Mouse (Mus musculus): ENCODE data around the gene Bin2. TPM values are rescaled to one million over a fixed set of nuclear protein-coding genes. Genes with fewer than 3 reads are reported as not detected.
"Not testable (repeated sequence)": the region's sequence is repeated elsewhere in the genome, so short reads cannot be mapped to it uniquely, and the experiment has no call there.

The Bin2 gene
- polyA plus RNA-seq, 1 experiment from 2014 or later: 3.9 TPM

GRCm38 (mm10) chr15:100615825-100616220 lies 53.5 kb downstream of the Bin2 start:
- peak; percentile 78 for ATAC-seq (replicated peaks; ENCODE audit: low FRiP score)
- under 1% methylated on average over 31 of the region's 43 CpGs for WGBS

GRCm38 (mm10) chr15:100614996-100615824 lies 54.1 kb downstream of the Bin2 start, which contains the start of gene Dazap2:
Dazap2 (plus strand) TSS chr15:100615349.
- Histone ChIP-seq H3K4me1 (replicated peaks; ENCODE audit: control insufficient read depth, insufficient read depth, low read length) (peaks cover 7% of the 10 kb centered on the region; the same call in 1 of the 2 replicates), H3K9ac (ENCODE audit: low read length) (peak within 1 kb of the TSS; percentile 87), H3K4me2 (ENCODE audit: low read depth, low read length, severe bottlenecking) (peak within 1 kb of the TSS; percentile 83), H3K27me3 (ENCODE audit: control insufficient read depth, insufficient read depth, low read length) (no peaks in the 10 kb centered on the region), H3K9me3 (ENCODE audit: control insufficient read depth, low read length) (no peaks in the 10 kb centered on the region), H3K4me3 (ENCODE audit: low read depth, low read length) (peak within 1 kb of the TSS; percentile 90), H3K36me3 (ENCODE audit: control insufficient read depth, insufficient read depth, low read length) (0 out of 2 replicates have a peak, but pooled peaks cover 8% of the 10 kb centered on the region), H3K27ac (ENCODE audit: low read depth, low read length) (peak within 1 kb of the TSS; percentile 94)
- DNase-seq (ENCODE audit: low spot score) (peak; percentile 100), ATAC-seq (replicated peaks; ENCODE audit: low FRiP score) (peak; percentile 90)
- under 1% methylated on average over 88 of the region's 99 CpGs for WGBS

More at GRCm38 (mm10) chr15:100615825-100616220, 53.5 kb downstream of the Bin2 start:
- Histone ChIP-seq H3K27ac (ENCODE audit: low read depth, low read length) (peak overlapping the region; percentile 94), H3K4me3 (ENCODE audit: low read depth, low read length) (peak overlapping the region; percentile 90), H3K27me3 (ENCODE audit: control insufficient read depth, insufficient read depth, low read length) (no peaks in the 10 kb centered on the region), H3K9ac (ENCODE audit: low read length) (peak overlapping the region; percentile 87), H3K36me3 (ENCODE audit: control insufficient read depth, insufficient read depth, low read length) (0 out of 2 replicates have a peak, but pooled peaks cover 8% of the 10 kb centered on the region), H3K9me3 (ENCODE audit: control insufficient read depth, low read length) (no peaks in the 10 kb centered on the region), H3K4me1 (replicated peaks; ENCODE audit: control insufficient read depth, insufficient read depth, low read length) (peaks cover 7% of the 10 kb centered on the region; the same call in 1 of the 2 replicates), H3K4me2 (ENCODE audit: low read depth, low read length, severe bottlenecking) (peak overlapping the region; percentile 83)
- peak; percentile 94 for DNase-seq (ENCODE audit: low spot score)

GRCm38 (mm10) chr15:100614218-100614995 lies 54.9 kb downstream of the Bin2 start:
- Histone ChIP-seq H3K4me3 (ENCODE audit: low read depth, low read length) (peak overlapping the region; percentile 90), H3K9ac (ENCODE audit: low read length) (peak overlapping the region; percentile 53), H3K9me3 (ENCODE audit: control insufficient read depth, low read length) (no peaks in the 10 kb centered on the region), H3K4me1 (replicated peaks; ENCODE audit: control insufficient read depth, insufficient read depth, low read length) (peaks cover 7% of the 10 kb centered on the region; the same call in 1 of the 2 replicates), H3K27ac (ENCODE audit: low read depth, low read length) (no peak overlapping the region), H3K36me3 (ENCODE audit: control insufficient read depth, insufficient read depth, low read length) (0 out of 2 replicates have a peak, but pooled peaks cover 8% of the 10 kb centered on the region), H3K4me2 (ENCODE audit: low read depth, low read length, severe bottlenecking) (peak overlapping the region; percentile 73), H3K27me3 (ENCODE audit: control insufficient read depth, insufficient read depth, low read length) (no peaks in the 10 kb centered on the region)
- DNase-seq (ENCODE audit: low spot score) (peak; percentile 60), ATAC-seq (replicated peaks; ENCODE audit: low FRiP score) (no peak)
- 11% methylated on average over 43 of the region's 43 CpGs for WGBS

GRCm38 (mm10) chr15:100613584-100613983 lies 55.8 kb downstream of the Bin2 start:
- Histone ChIP-seq H3K36me3 (ENCODE audit: control insufficient read depth, insufficient read depth, low read length) (0 out of 2 replicates have a peak, but pooled peaks cover 2% of the 10 kb centered on the region), H3K27ac (ENCODE audit: low read depth, low read length) (no peak overlapping the region), H3K9ac (ENCODE audit: low read length) (0 out of 2 replicates have a peak overlapping the region, but pooled peaks have one; percentile 35), H3K4me3 (ENCODE audit: low read depth, low read length) (no peak overlapping the region), H3K4me2 (ENCODE audit: low read depth, low read length, severe bottlenecking) (peak overlapping the region; percentile 40; the same call in 1 of the 2 replicates), H3K27me3 (ENCODE audit: control insufficient read depth, insufficient read depth, low read length) (no peaks in the 10 kb centered on the region), H3K4me1 (replicated peaks; ENCODE audit: control insufficient read depth, insufficient read depth, low read length) (peaks cover 7% of the 10 kb centered on the region; the same call in 1 of the 2 replicates), H3K9me3 (ENCODE audit: control insufficient read depth, low read length) (no peaks in the 10 kb centered on the region)
- no peak for ATAC-seq (replicated peaks; ENCODE audit: low FRiP score)
- DNase-seq (ENCODE audit: low spot score): peak; percentile 91
- 10% methylated on average over 16 of the region's 16 CpGs for WGBS

GRCm38 (mm10) chr15:100612432-100612831 lies 56.9 kb downstream of the Bin2 start:
- Histone ChIP-seq H3K4me3 (ENCODE audit: low read depth, low read length) (no peak overlapping the region), H3K36me3 (ENCODE audit: control insufficient read depth, insufficient read depth, low read length) (no peaks in the 10 kb centered on the region), H3K27me3 (ENCODE audit: control insufficient read depth, insufficient read depth, low read length) (no peaks in the 10 kb centered on the region), H3K9ac (ENCODE audit: low read length) (no peak overlapping the region), H3K27ac (ENCODE audit: low read depth, low read length) (no peak overlapping the region), H3K9me3 (ENCODE audit: control insufficient read depth, low read length) (no peaks in the 10 kb centered on the region), H3K4me1 (replicated peaks; ENCODE audit: control insufficient read depth, insufficient read depth, low read length) (peaks cover 7% of the 10 kb centered on the region; the same call in 1 of the 2 replicates), H3K4me2 (ENCODE audit: low read depth, low read length, severe bottlenecking) (no peak overlapping the region)
- DNase-seq (ENCODE audit: low spot score) (no peak), ATAC-seq (replicated peaks; ENCODE audit: low FRiP score) (no peak)
- WGBS: 64% methylated on average over 2 of the region's 2 CpGs

- Histone ChIP-seq H3K27me3 (ENCODE audit: control insufficient read depth, insufficient read depth, low read length) (no peaks in the 10 kb centered on the region), H3K4me2 (ENCODE audit: low read depth, low read length, severe bottlenecking) (no peak overlapping the region), H3K4me1 (replicated peaks; ENCODE audit: control insufficient read depth, insufficient read depth, low read length) (peaks cover 7% of the 10 kb centered on the region; the same call in 1 of the 2 replicates), H3K36me3 (ENCODE audit: control insufficient read depth, insufficient read depth, low read length) (no peaks in the 10 kb centered on the region), H3K9ac (ENCODE audit: low read length) (no peak overlapping the region), H3K27ac (ENCODE audit: low read depth, low read length) (no peak overlapping the region), H3K9me3 (ENCODE audit: control insufficient read depth, low read length) (no peaks in the 10 kb centered on the region), H3K4me3 (ENCODE audit: low read depth, low read length) (no peak overlapping the region)
- 91% methylated on average over 7 of the region's 7 CpGs for WGBS
- no peak for DNase-seq (ENCODE audit: low spot score)
- ATAC-seq (replicated peaks; ENCODE audit: low FRiP score): no peak
These were observed 57.4 kb downstream of the Bin2 start for GRCm38 (mm10) chr15:100611951-100612350.

GRCm38 (mm10) chr15:100606677-100607076 lies 62.7 kb downstream of the Bin2 start:
- H3K4me3 ChIP-seq (ENCODE audit: low read depth, low read length); H3K36me3 ChIP-seq (ENCODE audit: control insufficient read depth, insufficient read depth, low read length); H3K27ac ChIP-seq (ENCODE audit: low read depth, low read length); H3K9ac ChIP-seq (ENCODE audit: low read length); H3K27me3 ChIP-seq (ENCODE audit: control insufficient read depth, insufficient read depth, low read length); H3K9me3 ChIP-seq (ENCODE audit: control insufficient read depth, low read length); ATAC-seq (replicated peaks; ENCODE audit: low FRiP score); H3K4me1 ChIP-seq (replicated peaks; ENCODE audit: control insufficient read depth, insufficient read depth, low read length); H3K4me2 ChIP-seq (ENCODE audit: low read depth, low read length, severe bottlenecking); DNase-seq (ENCODE audit: low spot score): not testable (repeated sequence)
- WGBS: 90% methylated on average over 8 of the region's 8 CpGs

GRCm38 (mm10) chr15:100601669-100602068 lies 67.7 kb downstream of the Bin2 start:
- Histone ChIP-seq H3K9me3 (ENCODE audit: control insufficient read depth, low read length) (no peaks in the 10 kb centered on the region), H3K27ac (ENCODE audit: low read depth, low read length) (no peak overlapping the region), H3K27me3 (ENCODE audit: control insufficient read depth, insufficient read depth, low read length) (peaks cover 13% of the 10 kb centered on the region), H3K9ac (ENCODE audit: low read length) (no peak overlapping the region), H3K4me2 (ENCODE audit: low read depth, low read length, severe bottlenecking) (no peak overlapping the region), H3K36me3 (ENCODE audit: control insufficient read depth, insufficient read depth, low read length) (no peaks in the 10 kb centered on the region), H3K4me1 (replicated peaks; ENCODE audit: control insufficient read depth, insufficient read depth, low read length) (peaks cover 12% of the 10 kb centered on the region), H3K4me3 (ENCODE audit: low read depth, low read length) (no peak overlapping the region)
- DNase-seq (ENCODE audit: low spot score) (no peak), ATAC-seq (replicated peaks; ENCODE audit: low FRiP score) (no peak)
- 47% methylated on average over 3 of the region's 3 CpGs for WGBS
